Mouse (Mus musculus) hindbrain, postnatal 0 days (tissue): ENCODE measurements at regions not wholly inside any gene's neighbourhood (a gene's known extent, or its start where the extent isn't known, plus 50 kb on each side); places are given as distances from the start of the nearest gene placed in this dataset.

ENCODE experiments used
- ATAC-seq: fragments of 200-750 bp; cut with Nextera tagmentation; 2 replicates; pipeline ENCODE4 v1.8.0; 2017; ENCODE audit warnings: mild to moderate bottlenecking, moderate TSS enrichment, moderate library complexity
- DNase-seq: peaks from one replicate; pipeline ENCODE4 v3.0.0-alpha.2; 2015; ENCODE audit warnings: low spot score
- H3K27ac ChIP-seq: fragments of 300-500 bp; sonication (generic); 2 replicates; pipeline ENCODE4 v1.5.1; 2014; ENCODE audit warnings: mild to moderate bottlenecking
- H3K27me3 ChIP-seq: fragments of 300-500 bp; sonication (generic); 2 replicates; pipeline ENCODE4 v1.6.1; 2014; ENCODE audit warnings: low read length, mixed read lengths; ENCODE audit not compliant: insufficient read depth
- H3K36me3 ChIP-seq: fragments of 300-500 bp; sonication (generic); 2 replicates; pipeline ENCODE4 v1.6.1; 2014; ENCODE audit warnings: low read length, mixed read lengths; ENCODE audit not compliant: insufficient read depth
- H3K4me1 ChIP-seq: fragments of 300-500 bp; sonication (generic); 2 replicates; pipeline ENCODE4 v1.6.1; 2014; ENCODE audit warnings: antibody characterized with exemption, low read length, mixed read lengths; ENCODE audit not compliant: insufficient read depth
- H3K4me2 ChIP-seq: fragments of 300-500 bp; sonication (generic); 2 replicates; pipeline ENCODE4 v1.6.1; 2014; ENCODE audit warnings: low read depth, mild to moderate bottlenecking, low read length, moderate library complexity, mixed read lengths
- H3K4me3 ChIP-seq: fragments of 300-500 bp; sonication (generic); 2 replicates; pipeline ENCODE4 v1.5.1; 2014; ENCODE audit warnings: low read length
- H3K9ac ChIP-seq: fragments of 300-500 bp; sonication (generic); replicated peaks from 2 replicates; pipeline ENCODE4 v1.6.1; 2014; ENCODE audit warnings: mild to moderate bottlenecking, low read length, moderate library complexity, mixed read lengths
- H3K9me3 ChIP-seq: fragments of 300-500 bp; sonication (generic); 2 replicates; pipeline ENCODE4 v1.6.1; 2016; ENCODE audit warnings: low read length, mixed read lengths
- CTCF ChIP-seq: IDR thresholded peaks from 2 replicates; pipeline ENCODE4 v1.5.1; 2016; ENCODE audit warnings: antibody characterized with exemption, control low read depth, low read depth
- WGBS: fragments of 180-500 bp; shearing (Covaris S2); extraction: QIAGEN DNeasy Blood & Tissue Kit; methylation state at CpG from one replicate; pipeline ENCODE4 v1.1.7; 2014; 5-methylcytosine and 5-hydroxymethylcytosine counted together
- microRNA-seq, 2 experiments: library from miRNA; unstranded; fragments of <30 nt; microRNA quantifications; one replicate each; pipeline ENCODE4; 2016

- Histone ChIP-seq H3K36me3 (no peaks in the 10 kb centered on the region), H3K9me3 (no peaks in the 10 kb centered on the region), H3K4me1 (no peaks in the 10 kb centered on the region; the same call in 1 of the 2 replicates), H3K4me2 (no peak overlapping the region), H3K9ac (no peak overlapping the region), H3K27me3 (no peaks in the 10 kb centered on the region), H3K27ac (no peak overlapping the region), H3K4me3 (no peak overlapping the region)
- no peak for TF ChIP-seq CTCF
- ATAC-seq (no peak), DNase-seq (no peak)
- 63% methylated on average over 12 of the region's 12 CpGs for WGBS
These were observed 363.4 kb downstream of the Rps15a start for GRCm38 (mm10) chr7:117752302-117753185.

- H3K9ac ChIP-seq, result no peak overlapping the region
- H3K4me2 ChIP-seq, result no peak overlapping the region
- H3K27me3 ChIP-seq, result no peaks in the 10 kb centered on the region
- H3K9me3 ChIP-seq, result no peaks in the 10 kb centered on the region
- no peak overlapping the region for H3K27ac ChIP-seq
- no peak for TF ChIP-seq CTCF
- H3K4me3 ChIP-seq, result no peak overlapping the region
- 84% methylated on average over 4 of the region's 4 CpGs for WGBS
- ATAC-seq (no peak), DNase-seq (no peak)
- no peaks in the 10 kb centered on the region; the same call in 1 of the 2 replicates for H3K4me1 ChIP-seq
- H3K36me3 ChIP-seq, result no peaks in the 10 kb centered on the region
These were observed 367.2 kb downstream of the Xylt1 start for GRCm38 (mm10) chr7:117747991-117748390.

- H3K4me1 ChIP-seq, result no peaks in the 10 kb centered on the region
- no peaks in the 10 kb centered on the region for H3K36me3 ChIP-seq
- WGBS, result 89% methylated on average over 4 of the region's 4 CpGs
- H3K9ac ChIP-seq, result no peak overlapping the region
- no peak for TF ChIP-seq CTCF
- H3K27ac ChIP-seq, result no peak overlapping the region
- no peak for DNase-seq
- no peak for ATAC-seq
- no peaks in the 10 kb centered on the region for H3K9me3 ChIP-seq
- H3K4me2 ChIP-seq, result no peak overlapping the region
- no peak overlapping the region for H3K4me3 ChIP-seq
- H3K27me3 ChIP-seq, result no peaks in the 10 kb centered on the region
These were observed 365.6 kb downstream of the Xylt1 start for GRCm38 (mm10) chr7:117746393-117746792.

GRCm38 (mm10) chr7:117739706-117740105, 358.9 kb downstream of the Xylt1 start:
- H3K4me3 ChIP-seq, result no peak overlapping the region
- no peaks in the 10 kb centered on the region for H3K36me3 ChIP-seq
- H3K9ac ChIP-seq, result no peak overlapping the region
- DNase-seq (peak; percentile 57), ATAC-seq (peak; percentile 35; the same call in 1 of the 2 replicates)
- no peak for TF ChIP-seq CTCF
- H3K4me1 ChIP-seq, result no peaks in the 10 kb centered on the region
- 50% methylated on average over 6 of the region's 6 CpGs for WGBS
- no peaks in the 10 kb centered on the region for H3K9me3 ChIP-seq
- H3K4me2 ChIP-seq, result no peak overlapping the region
- H3K27ac ChIP-seq, result no peak overlapping the region
- no peaks in the 10 kb centered on the region for H3K27me3 ChIP-seq

GRCm38 (mm10) chr7:117735699-117736020, 354.9 kb downstream of the Xylt1 start:
- DNase-seq, result no peak
- TF ChIP-seq CTCF, result no peak
- Histone ChIP-seq H3K4me2 (no peak overlapping the region), H3K36me3 (no peaks in the 10 kb centered on the region), H3K9ac (no peak overlapping the region), H3K4me1 (no peaks in the 10 kb centered on the region), H3K4me3 (no peak overlapping the region), H3K9me3 (no peaks in the 10 kb centered on the region), H3K27ac (no peak overlapping the region), H3K27me3 (no peaks in the 10 kb centered on the region)
- no peak for ATAC-seq
- WGBS, result 64% methylated on average over 3 of the region's 3 CpGs

- ATAC-seq (no peak), DNase-seq (no peak)
- Histone ChIP-seq H3K9me3 (no peaks in the 10 kb centered on the region), H3K36me3 (no peaks in the 10 kb centered on the region), H3K4me3 (no peak overlapping the region), H3K4me1 (no peaks in the 10 kb centered on the region), H3K4me2 (no peak overlapping the region), H3K27me3 (no peaks in the 10 kb centered on the region), H3K9ac (no peak overlapping the region), H3K27ac (no peak overlapping the region)
- WGBS, result 64% methylated on average over 7 of the region's 7 CpGs
- TF ChIP-seq CTCF, result no peak
These were observed 354.4 kb downstream of the Xylt1 start for GRCm38 (mm10) chr7:117734994-117735698.

GRCm38 (mm10) chr7:117729067-117729466, 348.3 kb downstream of the Xylt1 start:
- ATAC-seq, result no peak
- no peak overlapping the region for H3K27ac ChIP-seq
- no peaks in the 10 kb centered on the region for H3K4me1 ChIP-seq
- H3K4me2 ChIP-seq, result no peak overlapping the region
- H3K27me3 ChIP-seq, result no peaks in the 10 kb centered on the region
- H3K9me3 ChIP-seq, result no peaks in the 10 kb centered on the region
- DNase-seq, result peak; percentile 40
- 82% methylated on average over 4 of the region's 4 CpGs for WGBS
- no peaks in the 10 kb centered on the region for H3K36me3 ChIP-seq
- H3K9ac ChIP-seq, result no peak overlapping the region
- H3K4me3 ChIP-seq, result no peak overlapping the region
- peak; percentile 49 for TF ChIP-seq CTCF

Small RNA genes lying in the stretch of these regions (microRNA-seq; reads per million reads assigned to microRNA genes)
- 0 reads per million in 2 experiments for gene Gm24063
